Mouse (Mus musculus): ENCODE data around the gene Inppl1. TPM values are rescaled to one million over a fixed set of nuclear protein-coding genes. Genes with fewer than 3 reads are reported as not detected.

The Inppl1 gene
- polyA plus RNA-seq, 1 experiment: 34.3 TPM

GRCm38 (mm10) chr7:101847934-101848333 is 9.9 kb upstream of the Inppl1 start:
- no peak for DNase-seq (ENCODE audit: extremely low spot score in 1 of 2, low spot score in 1 of 2)

DNA sequence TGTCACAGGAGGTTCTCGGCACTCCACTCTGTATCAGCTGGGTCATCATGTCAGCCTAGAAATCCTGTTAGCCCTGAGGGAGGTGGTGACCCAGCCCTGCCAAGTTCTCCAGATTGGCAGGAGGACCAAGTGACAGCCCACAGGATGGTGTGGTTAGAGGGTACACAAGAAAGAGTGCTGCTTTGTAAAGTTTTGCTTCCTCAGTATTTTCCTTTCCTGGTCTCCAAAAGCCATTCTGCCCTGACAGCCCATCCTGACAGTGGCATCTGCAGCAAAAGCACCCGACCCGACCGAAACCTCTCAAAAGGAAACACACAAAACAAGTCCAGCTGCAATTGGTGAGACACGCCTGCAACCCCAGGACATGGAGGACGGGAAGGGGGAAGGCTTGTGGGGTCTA is 6.2 kb upstream of the Inppl1 start:
- no peak for DNase-seq (ENCODE audit: extremely low spot score in 1 of 2, low spot score in 1 of 2)

GRCm38 (mm10) chr7:101837154-101837605 is 849 bp downstream of the Inppl1 start:
- DNase-seq (ENCODE audit: extremely low spot score in 1 of 2, low spot score in 1 of 2): no peak

DNA sequence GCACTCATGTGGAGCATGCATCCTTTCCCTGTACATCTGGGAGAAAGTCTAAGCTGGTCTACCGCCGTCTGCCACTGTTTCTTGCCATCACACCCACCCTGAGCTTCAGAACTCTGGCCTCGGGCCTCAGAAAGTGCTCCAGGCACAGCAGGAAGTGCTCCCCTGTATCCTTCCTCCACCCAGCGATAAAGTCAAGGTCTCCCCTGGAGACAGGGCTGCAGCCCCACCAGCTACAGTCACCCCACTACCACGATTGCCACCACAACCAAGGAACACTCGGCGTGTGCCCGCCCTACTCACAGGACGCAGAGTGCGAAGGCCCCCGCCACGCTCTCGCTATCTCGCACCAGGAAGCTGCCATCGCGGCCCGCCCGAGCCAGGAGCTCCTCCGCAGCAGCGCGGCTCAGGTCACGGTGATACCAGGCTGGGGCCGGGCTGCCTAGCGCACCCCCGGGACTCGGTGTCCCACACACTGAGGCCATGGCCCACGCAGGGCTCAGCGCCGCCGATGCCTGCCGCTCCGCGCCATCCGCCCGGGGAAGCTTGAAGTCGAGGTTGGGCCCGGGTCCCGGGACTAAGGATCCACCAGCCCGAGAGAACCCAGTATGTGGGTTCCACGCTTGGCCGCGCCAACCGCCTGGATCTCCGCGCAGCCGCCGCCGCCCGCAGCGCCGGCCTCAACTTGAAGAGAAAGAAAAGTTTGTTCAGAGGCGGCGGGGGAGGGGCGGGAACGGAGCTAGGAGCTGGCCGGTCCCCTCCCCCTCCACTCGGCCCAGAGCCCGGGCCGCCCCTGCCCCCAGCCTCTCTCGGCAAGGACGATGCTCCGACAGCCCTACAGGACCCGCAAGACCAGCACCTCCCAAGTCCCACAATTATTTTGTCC is 1.5 kb downstream of the Inppl1 start:
- DNase-seq (ENCODE audit: extremely low spot score in 1 of 2, low spot score in 1 of 2): peak in 1 of 2 experiments; percentile 49

DNA sequence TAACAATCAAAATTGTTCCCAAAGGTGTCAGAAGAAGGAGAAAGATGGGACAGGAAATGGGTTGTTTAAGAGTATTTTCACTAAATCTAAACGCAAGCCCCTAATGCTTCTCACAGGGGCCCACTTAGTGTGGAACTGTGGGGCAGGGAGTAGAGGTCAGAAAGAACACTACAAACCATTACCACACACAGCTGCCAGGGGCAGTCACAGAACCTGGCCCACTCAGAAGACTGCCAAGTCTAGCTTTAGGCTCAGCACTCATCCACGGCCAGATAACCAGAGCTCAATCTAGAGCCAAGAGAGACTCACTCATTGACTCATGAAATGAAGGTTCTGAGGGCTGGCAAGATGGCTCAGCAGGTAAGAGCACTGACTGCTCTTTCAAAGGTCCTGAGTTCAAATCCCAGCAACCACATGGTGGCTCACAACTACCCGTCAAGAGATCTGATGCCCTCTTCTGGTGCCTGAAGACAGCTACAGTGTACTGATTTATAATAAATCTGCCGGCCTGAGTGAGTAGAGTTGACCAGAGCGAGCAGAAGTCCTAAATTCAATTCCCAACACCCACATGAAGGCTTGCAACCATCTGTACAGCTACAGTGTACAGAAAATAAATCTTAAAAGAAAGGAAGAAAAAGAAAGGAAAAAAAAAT is 2.4 kb downstream of the Inppl1 start:
- no peak for DNase-seq (ENCODE audit: extremely low spot score in 1 of 2, low spot score in 1 of 2)

DNA sequence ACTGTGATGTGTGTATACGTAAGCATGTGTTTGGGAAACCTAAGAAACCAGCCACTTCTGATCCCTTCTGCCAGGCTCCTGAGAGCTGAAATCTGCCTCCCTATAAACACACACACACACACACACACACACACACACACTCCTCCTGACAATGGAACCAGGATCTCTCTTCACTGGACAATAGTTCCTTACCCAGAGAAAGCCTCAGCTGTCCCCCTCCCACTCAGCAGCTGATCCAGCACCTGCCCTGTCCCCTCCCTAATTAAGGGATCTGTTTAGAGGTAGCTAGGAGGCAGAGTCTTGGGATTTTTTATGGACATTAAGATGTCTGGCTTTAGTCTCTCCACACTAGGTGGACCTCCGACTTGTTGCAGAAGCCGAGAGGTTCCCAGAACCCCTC is 3.1 kb downstream of the Inppl1 start:
- no peak for DNase-seq (ENCODE audit: extremely low spot score in 1 of 2, low spot score in 1 of 2)

DNA sequence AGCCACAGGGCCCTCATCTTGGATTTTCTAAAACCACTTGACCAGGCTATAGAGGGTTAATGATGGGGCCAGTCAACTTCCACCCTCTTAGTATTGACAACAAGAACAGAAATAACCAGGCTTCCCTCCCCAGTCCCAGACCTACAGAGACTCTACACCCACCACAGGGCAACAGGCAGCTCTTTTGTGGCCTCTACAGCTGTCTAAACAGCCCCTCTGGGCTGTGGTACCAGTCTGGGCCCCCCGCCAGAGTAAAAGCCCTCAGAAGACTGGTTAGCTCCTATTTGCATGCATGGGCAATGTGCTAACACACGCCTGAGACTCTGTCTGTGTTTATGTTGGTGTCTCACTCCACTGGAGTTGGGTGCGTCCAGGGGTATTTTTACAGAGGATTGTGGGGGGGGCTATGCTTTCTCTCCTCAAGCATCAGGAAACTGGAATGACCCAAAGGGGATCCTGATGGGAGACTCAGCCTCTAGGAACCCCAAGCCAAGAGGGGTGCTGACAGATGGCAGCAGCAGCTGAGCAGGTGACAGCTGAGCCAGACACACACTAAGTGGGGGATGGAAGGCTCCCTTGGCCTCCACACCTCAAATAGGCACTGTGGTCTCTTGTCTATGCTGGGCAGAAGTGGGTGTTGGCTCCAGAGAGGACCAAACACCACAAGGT is 4.0 kb downstream of the Inppl1 start:
- DNase-seq (ENCODE audit: extremely low spot score in 1 of 2, low spot score in 1 of 2): no peak

DNA sequence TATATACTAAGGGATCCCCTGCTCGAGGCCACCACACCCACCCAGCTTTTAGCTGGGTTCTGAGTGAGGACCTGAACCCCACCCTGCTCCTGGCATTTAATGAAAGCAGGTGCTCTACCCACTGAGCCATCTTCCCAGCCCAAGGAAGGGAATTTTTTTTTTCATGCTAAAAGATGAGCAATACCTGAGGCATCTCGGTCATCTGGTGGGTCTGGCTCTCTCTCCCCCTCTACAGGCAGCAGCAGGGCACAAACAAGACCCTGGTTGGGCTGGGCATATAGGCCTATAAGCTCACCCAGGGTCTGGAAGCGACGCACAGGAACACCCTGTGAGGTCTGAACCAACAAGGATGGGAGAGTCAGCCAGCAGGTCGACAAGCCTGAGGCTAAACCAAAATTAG is 4.7 kb downstream of the Inppl1 start:
- DNase-seq (ENCODE audit: extremely low spot score in 1 of 2, low spot score in 1 of 2): no peak

GRCm38 (mm10) chr7:101832372-101832771 is 5.7 kb downstream of the Inppl1 start:
- no peak for DNase-seq (ENCODE audit: extremely low spot score in 1 of 2, low spot score in 1 of 2)

- DNase-seq (ENCODE audit: extremely low spot score in 1 of 2, low spot score in 1 of 2): no peak
These were observed 6.6 kb downstream of the Inppl1 start for GRCm38 (mm10) chr7:101831437-101831836.

GRCm38 (mm10) chr7:101830373-101830772 is 7.7 kb downstream of the Inppl1 start:
- no peak for DNase-seq (ENCODE audit: extremely low spot score in 1 of 2, low spot score in 1 of 2)

DNA sequence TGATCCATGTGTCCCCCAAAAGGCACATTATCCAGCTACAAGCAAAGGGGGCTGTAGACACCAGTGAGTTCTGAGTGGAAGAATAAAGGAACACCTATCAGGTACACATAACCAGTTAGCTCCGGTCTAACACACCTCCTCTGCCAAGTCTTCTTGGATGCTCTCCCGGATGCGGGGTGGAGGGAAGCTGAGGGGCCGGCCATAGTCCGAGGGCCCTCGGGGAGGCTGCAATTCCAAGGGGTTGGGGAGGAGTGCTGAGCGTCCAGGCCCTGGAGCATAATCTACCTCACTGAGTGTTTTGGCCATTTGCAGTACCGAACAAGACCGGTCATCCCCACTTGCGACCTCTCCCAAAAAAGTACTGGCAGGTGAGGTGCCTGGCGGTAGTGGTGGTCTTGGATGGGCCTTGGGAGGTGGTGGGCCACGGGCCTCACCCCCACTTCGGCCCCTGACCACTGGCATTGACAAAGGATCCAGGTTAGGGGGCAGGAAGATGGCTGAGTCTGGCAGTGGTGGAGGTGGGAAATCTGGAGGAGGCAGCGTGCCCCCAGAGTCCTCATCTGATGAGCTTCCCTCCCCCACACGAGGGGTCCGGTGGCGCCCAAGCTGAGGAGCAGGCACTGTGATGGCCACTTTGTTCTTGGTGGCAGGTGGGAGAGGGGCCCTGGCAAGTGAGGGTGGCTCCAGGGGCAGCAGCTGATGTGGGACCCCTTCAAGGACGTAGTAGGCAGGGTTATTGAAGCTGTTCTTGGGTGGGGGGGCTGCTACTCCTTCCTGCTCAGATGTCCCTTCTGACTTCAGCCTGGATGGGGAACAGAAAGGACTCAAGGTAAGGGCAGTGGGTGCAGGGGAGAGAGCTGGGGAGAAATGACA is 14.0 kb downstream of the Inppl1 start:
- no peak for DNase-seq (ENCODE audit: extremely low spot score in 1 of 2, low spot score in 1 of 2)

- no peak for DNase-seq (ENCODE audit: extremely low spot score in 1 of 2, low spot score in 1 of 2)
These were observed 14.9 kb downstream of the Inppl1 start for GRCm38 (mm10) chr7:101822836-101823757.

DNA sequence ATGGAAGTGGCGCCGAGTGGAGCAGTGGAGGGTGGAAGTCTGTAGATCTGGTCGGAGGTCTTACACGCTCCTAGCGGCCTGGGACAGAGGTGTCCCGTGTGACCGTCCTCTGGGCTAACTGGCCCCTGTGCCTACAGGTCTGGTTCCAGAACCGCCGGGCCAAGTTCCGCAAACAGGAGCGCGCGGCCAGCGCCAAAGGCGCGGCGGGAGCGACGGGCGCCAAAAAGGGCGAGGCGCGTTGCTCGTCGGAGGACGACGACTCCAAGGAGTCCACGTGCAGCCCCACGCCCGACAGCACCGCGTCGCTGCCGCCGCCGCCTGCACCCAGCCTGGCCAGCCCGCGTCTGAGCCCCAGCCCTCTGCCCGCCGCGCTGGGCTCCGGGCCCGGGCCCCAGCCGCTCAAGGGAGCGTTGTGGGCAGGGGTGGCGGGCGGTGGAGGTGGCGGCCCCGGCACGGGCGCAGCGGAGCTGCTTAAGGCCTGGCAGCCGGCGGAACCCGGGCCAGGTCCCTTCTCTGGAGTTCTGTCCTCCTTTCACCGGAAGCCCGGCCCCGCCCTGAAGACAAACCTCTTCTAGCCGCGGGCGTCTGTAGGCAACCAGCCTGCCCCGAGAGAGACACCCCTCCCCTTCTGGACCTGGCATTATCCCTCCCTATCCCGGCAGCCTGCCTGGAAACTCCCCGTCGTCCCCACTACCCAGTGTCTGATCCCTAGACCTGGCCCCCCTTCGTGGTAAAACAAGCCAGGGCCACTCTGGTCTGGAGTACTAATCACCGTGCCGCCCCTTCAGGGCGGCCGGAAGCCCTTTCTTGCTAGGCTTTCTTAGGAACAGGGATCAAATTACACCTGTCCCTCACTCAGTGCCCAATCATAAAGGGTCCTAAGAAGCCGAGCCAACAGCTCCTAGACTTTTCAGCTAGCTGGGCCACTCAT is 16.2 kb downstream of the Inppl1 start:
- no peak for DNase-seq (ENCODE audit: extremely low spot score in 1 of 2, low spot score in 1 of 2)

- DNase-seq (ENCODE audit: extremely low spot score in 1 of 2, low spot score in 1 of 2): no peak
These were observed 17.6 kb downstream of the Inppl1 start for GRCm38 (mm10) chr7:101820295-101821030.

GRCm38 (mm10) chr7:101817861-101818401 is 20.1 kb downstream of the Inppl1 start, which contains the start of gene Phox2a:
TSS of gene Phox2a (plus strand) at chr7:101818313.
- no peak for DNase-seq (ENCODE audit: extremely low spot score in 1 of 2, low spot score in 1 of 2)

GRCm38 (mm10) chr7:101777053-101777452 is 61.0 kb downstream of the Inppl1 start:
- DNase-seq (ENCODE audit: extremely low spot score in 1 of 2, low spot score in 1 of 2): no peak

Data from frontal cortex, adult 2 months (tissue).